Mouse (Mus musculus) hindbrain, embryonic 10.5 days (tissue): Measurements from ENCODE around the gene Nrxn3. TPM values are rescaled to one million over a fixed set of nuclear protein-coding genes. Genes with fewer than 3 reads are reported as not detected.
A peak's percentile ranks its signal among the peaks of the same experiment; 100 is the strongest.

Source experiments
- DNase-seq: peaks from one replicate; pipeline ENCODE4 v3.0.0-alpha.2; 2017; ENCODE audit warnings: low spot score
- H3K27ac ChIP-seq: fragments of 300-500 bp; sonication (generic); 2 replicates; pipeline ENCODE4 v1.5.1; 2016; ENCODE audit warnings: mild to moderate bottlenecking, moderate library complexity
- H3K27me3 ChIP-seq: fragments of 300-500 bp; sonication (generic); 2 replicates; pipeline ENCODE4 v1.6.1; 2016; ENCODE audit warnings: mild to moderate bottlenecking; ENCODE audit not compliant: poor library complexity, insufficient read depth, severe bottlenecking
- H3K36me3 ChIP-seq: fragments of 300-500 bp; sonication (generic); 2 replicates; pipeline ENCODE4 v1.6.1; 2016; ENCODE audit warnings: mild to moderate bottlenecking, moderate library complexity
- H3K4me1 ChIP-seq: fragments of 300-500 bp; sonication (generic); replicated peaks from 2 replicates; pipeline ENCODE4 v1.6.1; 2016; ENCODE audit warnings: mild to moderate bottlenecking
- H3K4me3 ChIP-seq: fragments of 300-500 bp; sonication (generic); 2 replicates; pipeline ENCODE4 v1.5.1; 2016; ENCODE audit warnings: mild to moderate bottlenecking, moderate library complexity
- H3K9me3 ChIP-seq: fragments of 300-500 bp; sonication (generic); 2 replicates; pipeline ENCODE4 v1.6.1; 2016; ENCODE audit warnings: mild to moderate bottlenecking, moderate library complexity
- WGBS: fragments of 180-500 bp; shearing (Covaris S2); methylation state at CpG from one replicate; pipeline ENCODE4 v1.1.7; 2016; 5-methylcytosine and 5-hydroxymethylcytosine counted together
- polyA plus RNA-seq: library from polyadenylated mRNA; unstranded; fragments of >200 nt; fragmentation: Nextera tagmentation; extraction: Ambion mirVana; gene quantifications from 2 replicates; pipeline ENCODE4 v1.2.1, GENCODE M21; 2016

Gene Nrxn3
- polyA plus RNA-seq, 1 experiment from 2014 or later, result 23.5 TPM

DNA sequence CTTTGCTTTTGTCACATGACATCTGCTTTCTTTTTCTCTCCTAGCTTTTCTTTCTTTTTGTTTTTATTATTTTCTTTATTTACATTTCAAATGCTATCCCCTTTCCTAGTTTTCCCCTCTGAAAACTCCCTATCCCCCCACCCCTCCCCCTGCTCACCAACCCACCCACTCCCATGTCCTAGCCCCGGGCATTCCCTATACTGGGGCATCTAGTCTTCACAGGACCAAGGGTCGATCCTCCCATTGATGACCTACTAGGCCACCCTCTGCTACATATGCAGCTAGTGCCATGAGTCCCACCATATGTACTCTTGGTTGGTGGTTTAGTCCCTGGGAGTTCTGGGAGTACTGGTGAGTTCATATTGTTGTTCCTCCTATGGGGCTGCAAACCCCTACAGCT is 655.0 kb downstream of the Nrxn3 start:
- Histone ChIP-seq H3K9me3 (no peaks in the 10 kb centered on the region), H3K27me3 (no peaks in the 10 kb centered on the region), H3K36me3 (no peaks in the 10 kb centered on the region), H3K4me1 (0 out of 2 replicates have a peak, but pooled peaks cover 4% of the 10 kb centered on the region), H3K27ac (no peak overlapping the region), H3K4me3 (no peak overlapping the region)
- WGBS, result 92% methylated on average over 2 of the region's 2 CpGs
- DNase-seq, result no peak

DNA sequence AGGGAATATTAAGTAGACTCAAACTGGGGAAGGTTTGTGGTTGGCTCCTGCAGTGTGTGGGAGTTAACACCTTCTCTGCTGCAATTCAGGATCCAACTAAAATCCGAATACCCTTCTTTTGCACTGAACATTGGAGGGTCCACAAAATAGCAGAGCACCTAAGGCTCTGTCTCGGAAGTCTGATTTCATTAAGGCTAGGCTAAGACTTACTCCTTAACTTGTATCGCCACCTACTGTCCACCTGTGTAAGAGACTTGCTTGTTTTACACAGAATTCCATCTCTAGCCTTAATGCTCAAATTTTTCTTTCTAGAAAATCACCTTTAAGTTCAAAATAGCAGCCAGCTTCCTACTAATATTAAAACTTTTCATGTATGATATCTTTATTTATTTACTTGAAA is 660.6 kb downstream of the Nrxn3 start:
- Histone ChIP-seq H3K36me3 (no peaks in the 10 kb centered on the region), H3K27ac (no peak overlapping the region), H3K27me3 (no peaks in the 10 kb centered on the region), H3K4me1 (no peaks in the 10 kb centered on the region; the same call in 1 of the 2 replicates), H3K9me3 (no peaks in the 10 kb centered on the region), H3K4me3 (no peak overlapping the region)
- WGBS, result 23% methylated on average over 3 of the region's 3 CpGs
- DNase-seq, result no peak

- Histone ChIP-seq H3K36me3 (no peaks in the 10 kb centered on the region), H3K27ac (no peak overlapping the region), H3K4me1 (no peaks in the 10 kb centered on the region), H3K4me3 (no peak overlapping the region), H3K9me3 (no peaks in the 10 kb centered on the region), H3K27me3 (no peaks in the 10 kb centered on the region)
- 69% methylated on average over 3 of the region's 3 CpGs for WGBS
- no peak for DNase-seq
Measured at GRCm38 (mm10) chr12:89395121-89395792, 672.6 kb downstream of the Nrxn3 start.

GRCm38 (mm10) chr12:89436519-89436918 is 713.8 kb downstream of the Nrxn3 start:
- Histone ChIP-seq H3K4me3 (no peak overlapping the region), H3K4me1 (no peaks in the 10 kb centered on the region), H3K36me3 (no peaks in the 10 kb centered on the region), H3K27ac (no peak overlapping the region), H3K27me3 (no peaks in the 10 kb centered on the region), H3K9me3 (no peaks in the 10 kb centered on the region)
- DNase-seq, result no peak

GRCm38 (mm10) chr12:89442323-89443038 is 719.8 kb downstream of the Nrxn3 start:
- H3K4me3 ChIP-seq, result no peak overlapping the region
- H3K36me3 ChIP-seq, result no peaks in the 10 kb centered on the region
- WGBS, result 36% methylated on average over 2 of the region's 2 CpGs
- 0 out of 2 replicates have a peak, but pooled peaks cover 3% of the 10 kb centered on the region for H3K4me1 ChIP-seq
- H3K27ac ChIP-seq, result no peak overlapping the region
- no peak for DNase-seq
- no peaks in the 10 kb centered on the region for H3K9me3 ChIP-seq
- H3K27me3 ChIP-seq, result no peaks in the 10 kb centered on the region

DNA sequence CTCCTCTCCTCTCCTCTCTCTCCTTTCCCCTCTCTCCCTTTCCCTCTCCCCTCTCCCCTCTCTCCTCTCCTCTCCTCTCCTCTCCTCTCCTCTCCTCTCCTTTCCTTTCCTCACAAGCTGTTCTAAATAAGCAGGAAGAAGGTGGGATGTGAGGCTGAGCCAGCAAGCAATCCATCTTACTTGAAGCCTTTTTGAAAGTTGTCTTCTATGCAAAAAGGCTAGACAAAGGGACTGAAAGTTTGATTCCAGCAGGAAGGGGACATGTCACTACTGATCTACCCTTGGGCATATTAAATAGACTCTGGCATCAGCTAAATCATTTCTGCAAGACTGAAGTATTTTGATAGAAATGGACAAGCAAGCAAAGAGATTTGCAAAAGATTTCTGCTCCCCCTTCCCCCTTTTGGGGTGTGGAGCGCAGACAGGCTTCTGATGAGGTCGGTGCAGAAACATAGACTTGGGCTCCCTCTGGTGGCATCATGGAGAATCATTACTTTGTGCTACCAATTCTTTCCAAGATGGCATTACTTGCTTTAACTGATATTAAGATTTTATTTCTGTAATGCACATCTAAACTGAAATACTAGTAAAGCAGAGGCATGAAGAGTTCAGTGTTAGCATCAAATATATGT is 728.1 kb downstream of the Nrxn3 start:
- Histone ChIP-seq H3K27me3 (no peaks in the 10 kb centered on the region), H3K27ac (no peak overlapping the region; the same call in 1 of the 2 replicates), H3K36me3 (no peaks in the 10 kb centered on the region), H3K4me3 (no peak overlapping the region), H3K4me1 (no peaks in the 10 kb centered on the region), H3K9me3 (no peaks in the 10 kb centered on the region)
- peak; percentile 29 for DNase-seq
- 0% methylated on average over 2 of the region's 2 CpGs for WGBS

- H3K36me3 ChIP-seq, result no peaks in the 10 kb centered on the region
- no peaks in the 10 kb centered on the region for H3K4me1 ChIP-seq
- 91% methylated on average over 2 of the region's 2 CpGs for WGBS
- H3K27ac ChIP-seq, result no peak overlapping the region
- H3K27me3 ChIP-seq, result no peaks in the 10 kb centered on the region
- no peak for DNase-seq
- H3K9me3 ChIP-seq, result no peaks in the 10 kb centered on the region
- no peak overlapping the region for H3K4me3 ChIP-seq
Measured at GRCm38 (mm10) chr12:89470226-89470625, 747.5 kb downstream of the Nrxn3 start.

DNA sequence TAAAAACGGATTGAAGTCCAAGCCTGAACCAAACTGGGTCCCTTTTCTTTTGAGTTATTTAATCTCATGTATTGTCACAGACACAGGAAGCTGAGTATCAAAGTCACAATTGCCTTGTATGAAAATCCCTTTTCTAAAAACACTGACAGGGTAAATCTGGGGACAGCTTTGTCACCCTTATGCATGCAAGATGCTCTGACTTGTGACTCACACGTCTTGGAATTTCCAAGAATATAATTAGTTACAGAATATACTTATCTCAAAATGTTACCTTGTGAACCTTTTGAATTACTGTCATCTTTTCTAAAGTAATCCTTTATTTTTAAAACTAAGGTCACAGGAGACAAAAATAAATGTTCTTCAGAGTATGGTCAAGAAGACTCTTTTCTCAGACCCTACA is 748.6 kb downstream of the Nrxn3 start:
- no peak overlapping the region for H3K4me3 ChIP-seq
- H3K4me1 ChIP-seq, result no peaks in the 10 kb centered on the region
- no peaks in the 10 kb centered on the region for H3K9me3 ChIP-seq
- no peak overlapping the region for H3K27ac ChIP-seq
- WGBS, result 63% methylated on average over 2 of the region's 2 CpGs
- DNase-seq, result no peak
- H3K36me3 ChIP-seq, result no peaks in the 10 kb centered on the region
- H3K27me3 ChIP-seq, result no peaks in the 10 kb centered on the region

DNA sequence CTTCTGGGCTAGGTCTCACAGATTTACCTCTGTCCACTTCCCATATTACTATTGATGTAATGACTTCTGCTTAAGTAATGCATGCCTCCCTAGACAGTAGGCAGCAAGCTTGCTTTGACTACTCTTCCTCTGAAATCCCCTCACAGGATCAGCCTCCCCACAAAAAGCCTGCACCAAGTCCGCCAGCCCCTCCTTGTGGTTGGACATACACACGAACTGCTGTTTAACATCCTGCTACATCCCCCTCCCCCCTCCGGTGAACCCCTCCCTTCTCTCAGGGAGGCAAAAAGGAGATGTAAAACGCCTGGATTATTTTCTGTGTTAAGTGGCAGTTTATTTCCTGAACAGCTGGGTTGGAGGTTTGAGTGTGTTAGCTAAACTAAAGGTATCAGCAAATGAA is 749.2 kb downstream of the Nrxn3 start:
- Histone ChIP-seq H3K4me1 (no peaks in the 10 kb centered on the region), H3K4me3 (no peak overlapping the region), H3K27me3 (no peaks in the 10 kb centered on the region), H3K9me3 (no peaks in the 10 kb centered on the region), H3K27ac (no peak overlapping the region), H3K36me3 (no peaks in the 10 kb centered on the region)
- no peak for DNase-seq
- 52% methylated on average over 4 of the region's 4 CpGs for whole genome bisulfite sequencing

GRCm38 (mm10) chr12:89479096-89479495 is 756.4 kb downstream of the Nrxn3 start:
- 32% methylated on average over 4 of the region's 4 CpGs for WGBS
- DNase-seq, result no peak
- no peak overlapping the region for H3K4me3 ChIP-seq
- H3K27me3 ChIP-seq, result no peaks in the 10 kb centered on the region
- no peak overlapping the region for H3K27ac ChIP-seq
- H3K36me3 ChIP-seq, result no peaks in the 10 kb centered on the region
- H3K4me1 ChIP-seq, result no peaks in the 10 kb centered on the region
- H3K9me3 ChIP-seq, result no peaks in the 10 kb centered on the region

DNA sequence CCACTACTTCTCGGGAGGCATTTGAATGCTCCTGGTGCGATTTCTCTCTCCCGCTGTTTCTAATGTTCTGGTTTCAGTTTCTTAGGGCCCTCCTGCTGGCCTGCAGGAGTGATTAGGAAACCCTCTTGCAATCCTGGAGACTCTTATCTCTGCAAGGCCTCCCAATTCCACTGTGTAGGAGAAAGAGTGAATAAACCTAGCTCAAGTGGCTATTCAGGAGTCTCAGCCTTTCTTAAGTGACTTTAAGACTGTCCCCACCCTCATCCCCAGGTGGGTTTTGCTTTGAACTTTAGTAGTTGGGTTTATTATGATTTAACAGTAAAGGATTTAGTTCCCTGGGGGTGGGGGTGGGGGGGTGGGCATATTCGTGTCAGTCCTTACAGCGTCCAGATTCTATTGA is 759.5 kb downstream of the Nrxn3 start:
- no peaks in the 10 kb centered on the region for H3K4me1 ChIP-seq
- WGBS, result 43% methylated on average over 5 of the region's 5 CpGs
- no peaks in the 10 kb centered on the region for H3K9me3 ChIP-seq
- no peaks in the 10 kb centered on the region for H3K27me3 ChIP-seq
- DNase-seq, result no peak
- no peaks in the 10 kb centered on the region for H3K36me3 ChIP-seq
- no peak overlapping the region for H3K27ac ChIP-seq
- no peak overlapping the region for H3K4me3 ChIP-seq

- 62% methylated on average over 3 of the region's 3 CpGs for WGBS
- no peaks in the 10 kb centered on the region for H3K36me3 ChIP-seq
- no peaks in the 10 kb centered on the region for H3K27me3 ChIP-seq
- no peak overlapping the region for H3K4me3 ChIP-seq
- H3K9me3 ChIP-seq, result no peaks in the 10 kb centered on the region
- H3K27ac ChIP-seq, result no peak overlapping the region
- H3K4me1 ChIP-seq, result no peaks in the 10 kb centered on the region
- no peak for DNase-seq
Measured at GRCm38 (mm10) chr12:89504026-89504425, 781.4 kb downstream of the Nrxn3 start.

GRCm38 (mm10) chr12:89505121-89505764 is 782.6 kb downstream of the Nrxn3 start:
- Histone ChIP-seq H3K9me3 (no peaks in the 10 kb centered on the region), H3K27me3 (no peaks in the 10 kb centered on the region), H3K36me3 (no peaks in the 10 kb centered on the region), H3K27ac (no peak overlapping the region), H3K4me1 (no peaks in the 10 kb centered on the region), H3K4me3 (no peak overlapping the region)
- WGBS, result 23% methylated on average over 2 of the region's 2 CpGs
- peak; percentile 59 for DNase-seq
